Mouse (Mus musculus) neural tube, embryonic 13.5 days (tissue): ENCODE results near the gene Rhou. TPM values are rescaled to one million over a fixed set of nuclear protein-coding genes. Genes with fewer than 3 reads are reported as not detected.
A peak's percentile ranks its signal among the peaks of the same experiment; 100 is the strongest.

Experiments
- ATAC-seq: fragments of 200-750 bp; cut with Nextera tagmentation; 2 replicates; pipeline ENCODE4 v1.8.0; 2017; ENCODE audit warnings: low read depth, mild to moderate bottlenecking, moderate TSS enrichment, moderate library complexity
- H3K27ac ChIP-seq: fragments of 300-500 bp; sonication (generic); replicated peaks from 2 replicates; pipeline ENCODE4 v1.5.1; 2015; ENCODE audit warnings: moderate library complexity, mild to moderate bottlenecking, inconsistent platforms
- H3K27me3 ChIP-seq: fragments of 300-500 bp; sonication (generic); 2 replicates; pipeline ENCODE4 v1.6.1; 2015; ENCODE audit warnings: mild to moderate bottlenecking, inconsistent platforms
- H3K36me3 ChIP-seq: fragments of 300-500 bp; sonication (generic); 2 replicates; pipeline ENCODE4 v1.6.1; 2015; ENCODE audit warnings: mild to moderate bottlenecking, inconsistent platforms
- H3K4me1 ChIP-seq: fragments of 300-500 bp; sonication (generic); replicated peaks from 2 replicates; pipeline ENCODE4 v1.6.1; 2015; ENCODE audit warnings: inconsistent platforms
- H3K4me2 ChIP-seq: fragments of 300-500 bp; sonication (generic); 2 replicates; pipeline ENCODE4 v1.6.1; 2015; ENCODE audit warnings: inconsistent platforms, mild to moderate bottlenecking, moderate library complexity
- H3K4me3 ChIP-seq: fragments of 300-500 bp; sonication (generic); 2 replicates; pipeline ENCODE4 v1.5.1; 2015; ENCODE audit warnings: mild to moderate bottlenecking, inconsistent platforms
- H3K9ac ChIP-seq: fragments of 300-500 bp; sonication (generic); 2 replicates; pipeline ENCODE4 v1.6.1; 2015; ENCODE audit warnings: moderate library complexity, mild to moderate bottlenecking, inconsistent platforms
- H3K9me3 ChIP-seq: fragments of 300-500 bp; sonication (generic); 2 replicates; pipeline ENCODE4 v1.6.1; 2016; ENCODE audit warnings: inconsistent platforms
- WGBS: fragments of 180-500 bp; shearing (Covaris S2); methylation state at CpG from one replicate; pipeline ENCODE4 v1.1.7; 2015; 5-methylcytosine and 5-hydroxymethylcytosine counted together
- polyA plus RNA-seq: library from polyadenylated mRNA; unstranded; fragments of >200 nt; fragmentation: Nextera tagmentation; extraction: Ambion mirVana; gene quantifications from 2 replicates; pipeline ENCODE4 v1.2.1, GENCODE M21; 2015

The Rhou gene
- polyA plus RNA-seq, 1 experiment from 2014 or later: 16.1 TPM

DNA sequence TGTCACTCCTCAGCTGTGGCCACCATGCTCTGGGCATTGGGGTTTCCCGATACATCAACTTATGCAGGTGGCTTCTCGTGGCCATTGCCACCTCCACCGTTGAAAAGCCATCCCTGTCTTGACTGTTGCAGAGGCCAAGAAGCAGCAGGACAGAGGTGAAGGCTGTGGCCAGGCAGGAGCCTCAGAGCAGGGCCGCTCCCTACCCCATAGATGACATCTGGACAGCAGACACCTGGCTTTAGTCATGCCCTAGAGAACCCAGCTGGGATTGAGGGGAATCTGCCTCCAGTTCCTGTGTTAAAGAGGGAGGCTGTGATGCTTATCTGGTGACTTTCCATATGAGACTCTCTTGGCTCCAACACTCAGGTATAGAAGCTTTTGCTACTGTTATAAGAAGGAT, 24.7 kb downstream of the Rhou start:
- no peak overlapping the region for H3K4me2 ChIP-seq
- H3K36me3 ChIP-seq: no peaks in the 10 kb centered on the region
- no peak overlapping the region for H3K4me3 ChIP-seq
- H3K27me3 ChIP-seq: no peaks in the 10 kb centered on the region
- 86% methylated on average over 4 of the region's 4 CpGs for WGBS
- no peak overlapping the region for H3K9ac ChIP-seq
- H3K27ac ChIP-seq: no peak overlapping the region
- no peak for ATAC-seq
- no peaks in the 10 kb centered on the region for H3K9me3 ChIP-seq
- peaks cover 13% of the 10 kb centered on the region for H3K4me1 ChIP-seq

GRCm38 (mm10) chr8:123682073-123682761, 28.5 kb downstream of the Rhou start:
- H3K4me2 ChIP-seq: 0 out of 2 replicates have a peak overlapping the region, but pooled peaks have one; percentile 9

DNA sequence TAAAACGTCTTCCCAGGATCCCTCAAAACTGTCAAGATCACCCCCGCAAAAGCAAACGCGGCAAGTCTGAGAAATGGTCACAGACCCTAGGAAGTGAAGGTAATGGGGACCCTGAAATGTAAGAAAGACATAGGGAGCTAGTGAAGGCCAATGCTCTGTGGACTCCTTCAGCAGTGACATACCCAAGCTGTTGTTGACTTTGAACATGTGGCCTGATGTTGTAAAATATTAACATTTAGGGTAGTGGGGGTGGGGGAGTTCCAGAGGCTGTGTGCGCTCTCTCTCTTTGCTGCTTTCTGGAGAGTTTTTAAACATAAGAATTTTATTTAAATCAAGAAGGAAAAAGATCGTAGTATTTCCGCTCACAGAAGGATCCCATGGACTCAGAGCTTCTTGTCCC, 29.6 kb downstream of the Rhou start:
- no peaks in the 10 kb centered on the region for H3K9me3 ChIP-seq
- no peak overlapping the region for H3K9ac ChIP-seq
- ATAC-seq: no peak
- WGBS: 57% methylated on average over 7 of the region's 7 CpGs
- no peaks in the 10 kb centered on the region for H3K36me3 ChIP-seq
- H3K4me1 ChIP-seq: peaks cover 11% of the 10 kb centered on the region
- H3K27me3 ChIP-seq: no peaks in the 10 kb centered on the region
- H3K4me3 ChIP-seq: no peak overlapping the region
- no peak overlapping the region for H3K4me2 ChIP-seq
- no peak overlapping the region for H3K27ac ChIP-seq

More at GRCm38 (mm10) chr8:123682073-123682761, 28.5 kb downstream of the Rhou start:
- Histone ChIP-seq H3K27ac (no peak overlapping the region), H3K27me3 (no peaks in the 10 kb centered on the region), H3K9me3 (no peaks in the 10 kb centered on the region), H3K4me1 (peaks cover 11% of the 10 kb centered on the region), H3K9ac (no peak overlapping the region), H3K36me3 (no peaks in the 10 kb centered on the region), H3K4me3 (no peak overlapping the region)
- no peak; the same call in 1 of the 2 replicates for ATAC-seq
- 19% methylated on average over 18 of the region's 18 CpGs for WGBS

- peak overlapping the region; percentile 67 for H3K27ac ChIP-seq
- no peaks in the 10 kb centered on the region for H3K9me3 ChIP-seq
- H3K36me3 ChIP-seq: no peaks in the 10 kb centered on the region
- H3K4me1 ChIP-seq: peaks cover 11% of the 10 kb centered on the region
- H3K9ac ChIP-seq: no peak overlapping the region
- no peak overlapping the region for H3K4me3 ChIP-seq
- no peak overlapping the region for H3K4me2 ChIP-seq
- whole genome bisulfite sequencing: 86% methylated on average over 7 of the region's 7 CpGs
- ATAC-seq: no peak
- H3K27me3 ChIP-seq: no peaks in the 10 kb centered on the region
Measured at GRCm38 (mm10) chr8:123684806-123685205, 31.1 kb downstream of the Rhou start.

- no peak overlapping the region for H3K9ac ChIP-seq
- H3K27me3 ChIP-seq: no peaks in the 10 kb centered on the region
- H3K4me1 ChIP-seq: peaks cover 11% of the 10 kb centered on the region
- H3K36me3 ChIP-seq: no peaks in the 10 kb centered on the region
- H3K4me3 ChIP-seq: no peak overlapping the region
- H3K27ac ChIP-seq: peak overlapping the region; percentile 67
- no peak overlapping the region for H3K4me2 ChIP-seq
- H3K9me3 ChIP-seq: no peaks in the 10 kb centered on the region
- ATAC-seq: peak; percentile 54; the same call in 1 of the 2 replicates
- WGBS: 45% methylated on average over 4 of the region's 4 CpGs
Measured at GRCm38 (mm10) chr8:123685477-123685876, 31.7 kb downstream of the Rhou start.

GRCm38 (mm10) chr8:123687826-123688225, 34.1 kb downstream of the Rhou start:
- H3K9ac ChIP-seq: no peak overlapping the region
- peaks cover 6% of the 10 kb centered on the region; the same call in 1 of the 2 replicates for H3K4me1 ChIP-seq
- no peak overlapping the region for H3K4me2 ChIP-seq
- 66% methylated on average over 4 of the region's 4 CpGs for WGBS
- H3K27ac ChIP-seq: no peak overlapping the region
- no peak for ATAC-seq
- H3K4me3 ChIP-seq: no peak overlapping the region
- H3K9me3 ChIP-seq: no peaks in the 10 kb centered on the region
- no peaks in the 10 kb centered on the region for H3K27me3 ChIP-seq
- no peaks in the 10 kb centered on the region for H3K36me3 ChIP-seq

DNA sequence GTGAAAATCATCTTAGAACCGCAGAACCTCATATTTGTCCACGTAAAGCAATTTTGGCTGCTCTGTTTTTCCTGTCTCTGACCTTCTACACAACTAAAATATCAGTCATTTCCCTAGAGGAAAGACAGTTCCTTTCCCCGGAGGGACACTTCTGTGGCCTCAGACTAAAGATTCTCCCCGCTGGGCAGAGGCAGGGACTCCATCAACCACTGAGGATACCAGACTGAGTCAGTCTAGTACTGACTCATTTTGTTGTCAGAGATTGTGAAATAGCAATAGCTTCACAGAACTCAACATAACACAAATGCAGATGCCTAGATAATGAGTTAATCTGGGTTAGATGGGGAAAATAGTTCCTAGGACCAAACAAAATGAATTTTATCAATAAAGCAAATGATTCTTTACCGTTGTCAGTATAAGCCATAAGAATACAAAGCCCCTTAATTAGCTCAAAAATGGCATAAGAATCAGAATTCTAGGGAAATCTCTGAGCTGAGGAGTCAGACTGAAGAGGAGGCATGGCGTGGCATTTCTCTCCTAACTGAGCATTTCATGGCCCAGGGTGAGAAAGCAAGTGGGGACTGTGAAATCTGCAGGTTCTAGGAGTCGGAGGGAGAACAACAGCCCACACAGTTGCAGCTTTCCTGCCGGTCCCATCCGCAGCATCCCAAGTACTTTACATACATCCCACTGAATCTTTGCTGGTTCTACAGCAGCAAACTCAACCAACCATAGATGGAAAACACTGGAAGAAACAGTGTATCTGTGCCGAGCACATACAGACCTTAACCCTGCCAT, 38.6 kb downstream of the Rhou start:
- H3K4me3 ChIP-seq: no peak overlapping the region
- ATAC-seq: no peak
- H3K9ac ChIP-seq: no peak overlapping the region
- H3K27me3 ChIP-seq: no peaks in the 10 kb centered on the region
- no peak overlapping the region for H3K27ac ChIP-seq
- no peaks in the 10 kb centered on the region for H3K9me3 ChIP-seq
- H3K4me2 ChIP-seq: no peak overlapping the region
- 82% methylated on average over 10 of the region's 10 CpGs for WGBS
- no peaks in the 10 kb centered on the region for H3K36me3 ChIP-seq
- H3K4me1 ChIP-seq: no peaks in the 10 kb centered on the region

DNA sequence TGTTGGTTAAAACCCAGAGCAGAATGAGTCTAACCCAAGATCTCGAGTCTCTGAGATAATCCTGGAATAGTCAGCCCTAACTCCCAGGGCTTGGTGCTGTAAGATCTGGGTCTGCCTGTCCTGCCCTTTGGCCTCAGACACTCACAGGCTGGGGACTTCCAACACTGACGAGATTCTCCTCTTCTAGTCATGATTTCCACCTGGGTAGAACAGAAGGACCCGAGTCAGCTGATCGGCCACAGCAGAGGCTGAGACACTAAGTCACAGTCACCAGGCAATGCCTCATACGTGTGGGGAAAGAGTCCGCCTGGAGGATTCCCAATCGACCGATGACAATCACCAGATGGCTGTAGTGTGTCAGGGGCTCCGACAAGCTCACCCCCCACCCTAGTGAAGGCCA, 42.4 kb downstream of the Rhou start:
- 80% methylated on average over 9 of the region's 9 CpGs for WGBS
- H3K4me2 ChIP-seq: no peak overlapping the region
- no peak overlapping the region for H3K9ac ChIP-seq
- no peaks in the 10 kb centered on the region for H3K9me3 ChIP-seq
- ATAC-seq: no peak
- H3K27me3 ChIP-seq: no peaks in the 10 kb centered on the region
- H3K36me3 ChIP-seq: no peaks in the 10 kb centered on the region
- no peak overlapping the region for H3K4me3 ChIP-seq
- no peak overlapping the region for H3K27ac ChIP-seq
- peaks cover 8% of the 10 kb centered on the region; the same call in 1 of the 2 replicates for H3K4me1 ChIP-seq

GRCm38 (mm10) chr8:123697329-123697728, 43.6 kb downstream of the Rhou start:
- WGBS: 64% methylated on average over 5 of the region's 5 CpGs

GRCm38 (mm10) chr8:123700399-123701070, 46.8 kb downstream of the Rhou start:
- H3K9me3 ChIP-seq: no peaks in the 10 kb centered on the region
- H3K27ac ChIP-seq: peak overlapping the region; percentile 13; the same call in 1 of the 2 replicates
- no peak overlapping the region for H3K4me2 ChIP-seq
- 75% methylated on average over 12 of the region's 12 CpGs for WGBS
- H3K4me3 ChIP-seq: no peak overlapping the region
- no peak overlapping the region for H3K9ac ChIP-seq
- H3K4me1 ChIP-seq: peaks cover 12% of the 10 kb centered on the region; the same call in 1 of the 2 replicates
- no peak for ATAC-seq
- H3K27me3 ChIP-seq: no peaks in the 10 kb centered on the region
- no peaks in the 10 kb centered on the region for H3K36me3 ChIP-seq

More at GRCm38 (mm10) chr8:123697329-123697728, 43.6 kb downstream of the Rhou start:
- Histone ChIP-seq H3K36me3 (no peaks in the 10 kb centered on the region), H3K27me3 (no peaks in the 10 kb centered on the region), H3K4me1 (peaks cover 12% of the 10 kb centered on the region; the same call in 1 of the 2 replicates), H3K4me2 (no peak overlapping the region), H3K4me3 (no peak overlapping the region), H3K9ac (no peak overlapping the region), H3K27ac (no peak overlapping the region), H3K9me3 (no peaks in the 10 kb centered on the region)
- ATAC-seq: no peak

DNA sequence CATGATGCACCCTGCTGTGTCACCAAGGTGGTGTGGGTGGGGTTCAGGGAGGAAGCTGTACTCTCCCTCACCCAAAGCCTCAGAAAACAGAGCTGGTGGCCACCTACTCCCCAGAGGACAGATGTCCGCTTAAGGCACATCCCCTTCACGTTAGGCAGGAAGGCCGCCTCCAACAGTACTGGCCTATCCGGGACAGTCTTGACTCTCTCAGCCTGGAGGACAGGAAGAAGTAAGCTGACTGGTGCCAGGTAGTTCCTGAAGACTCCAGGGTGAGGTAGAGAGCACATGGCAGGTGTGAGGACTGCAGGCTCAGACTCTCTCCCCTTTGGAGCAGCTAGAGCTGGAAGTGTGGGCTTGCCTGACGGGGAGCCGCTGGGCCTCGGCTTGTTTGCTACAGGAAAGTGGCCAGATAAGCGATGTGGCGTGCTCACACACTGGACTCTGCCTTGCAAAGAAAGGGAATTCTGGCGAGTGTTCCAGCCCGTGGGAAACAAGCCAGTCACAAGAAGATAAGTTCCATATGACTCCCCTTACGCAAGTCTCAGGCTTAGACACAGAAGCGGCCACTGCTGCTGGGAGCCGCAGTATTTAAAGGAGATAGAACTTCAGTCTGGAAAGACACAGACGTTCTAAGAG, 48.3 kb downstream of the Rhou start:
- ATAC-seq: no peak
- WGBS: 78% methylated on average over 15 of the region's 15 CpGs

More for the DNA sequence above, 48.3 kb downstream of the Rhou start:
- no peak overlapping the region for H3K27ac ChIP-seq
- H3K27me3 ChIP-seq: no peaks in the 10 kb centered on the region
- no peak overlapping the region for H3K4me2 ChIP-seq
- no peak overlapping the region for H3K4me3 ChIP-seq
- H3K36me3 ChIP-seq: no peaks in the 10 kb centered on the region
- peaks cover 12% of the 10 kb centered on the region; the same call in 1 of the 2 replicates for H3K4me1 ChIP-seq
- H3K9ac ChIP-seq: no peak overlapping the region
- H3K9me3 ChIP-seq: no peaks in the 10 kb centered on the region
